Mouse (Mus musculus): Measurements from ENCODE around the gene Speer4c. TPM values are rescaled to one million over a fixed set of nuclear protein-coding genes. Genes with fewer than 3 reads are reported as not detected.
"Not testable (repeated sequence)": the region's sequence is repeated elsewhere in the genome, so short reads cannot be mapped to it uniquely, and the experiment has no call there.

Speer4c gene
- total RNA-seq (2017) = not detected in 2 replicates

GRCm38 (mm10) chr5:15714171-15714570, at the start of gene Speer4c:
Gene Speer4c (minus strand): TSS chr5:15714271.
- ATAC-seq (replicated peaks in 1 of 2; ENCODE audit: insufficient read depth in 1 of 2, low FRiP score in 2 of 2, low TSS enrichment in 1 of 2, low read depth in 1 of 2, poor library complexity in 2 of 2, severe bottlenecking in 2 of 2) = not testable (repeated sequence)

GRCm38 (mm10) chr5:15747478-15748255, 33.6 kb upstream of the Speer4c start:
- ATAC-seq (replicated peaks in 1 of 2; ENCODE audit: insufficient read depth in 1 of 2, low FRiP score in 2 of 2, low TSS enrichment in 1 of 2, low read depth in 1 of 2, poor library complexity in 2 of 2, severe bottlenecking in 2 of 2) = no peak

- no peak; a peak in 1 of 4 replicates for ATAC-seq (replicated peaks in 1 of 2; ENCODE audit: insufficient read depth in 1 of 2, low FRiP score in 2 of 2, low TSS enrichment in 1 of 2, low read depth in 1 of 2, poor library complexity in 2 of 2, severe bottlenecking in 2 of 2)
These were observed 20.2 kb upstream of the Speer4c start for GRCm38 (mm10) chr5:15734097-15734867.

GRCm38 (mm10) chr5:15702891-15703290, 11.2 kb downstream of the Speer4c start:
- ATAC-seq (replicated peaks in 1 of 2; ENCODE audit: insufficient read depth in 1 of 2, low FRiP score in 2 of 2, low TSS enrichment in 1 of 2, low read depth in 1 of 2, poor library complexity in 2 of 2, severe bottlenecking in 2 of 2) = not testable (repeated sequence)

GRCm38 (mm10) chr5:15697719-15698118, 16.4 kb downstream of the Speer4c start:
- not testable (repeated sequence) for ATAC-seq (replicated peaks in 1 of 2; ENCODE audit: insufficient read depth in 1 of 2, low FRiP score in 2 of 2, low TSS enrichment in 1 of 2, low read depth in 1 of 2, poor library complexity in 2 of 2, severe bottlenecking in 2 of 2)

GRCm38 (mm10) chr5:15691849-15692248, 22.2 kb downstream of the Speer4c start:
- ATAC-seq (replicated peaks in 1 of 2; ENCODE audit: insufficient read depth in 1 of 2, low FRiP score in 2 of 2, low TSS enrichment in 1 of 2, low read depth in 1 of 2, poor library complexity in 2 of 2, severe bottlenecking in 2 of 2) = not testable (repeated sequence)

- 0 out of 4 replicates have a peak, but pooled peaks of 1 of the 2 experiments have one; percentile 14 for ATAC-seq (replicated peaks in 1 of 2; ENCODE audit: insufficient read depth in 1 of 2, low FRiP score in 2 of 2, low TSS enrichment in 1 of 2, low read depth in 1 of 2, poor library complexity in 2 of 2, severe bottlenecking in 2 of 2)
These were observed 23.2 kb downstream of the Speer4c start for GRCm38 (mm10) chr5:15690822-15691221.

- ATAC-seq (replicated peaks in 1 of 2; ENCODE audit: insufficient read depth in 1 of 2, low FRiP score in 2 of 2, low TSS enrichment in 1 of 2, low read depth in 1 of 2, poor library complexity in 2 of 2, severe bottlenecking in 2 of 2) = not testable (repeated sequence)
These were observed 24.3 kb downstream of the Speer4c start for GRCm38 (mm10) chr5:15689659-15690213.

- not testable (repeated sequence) for ATAC-seq (replicated peaks in 1 of 2; ENCODE audit: insufficient read depth in 1 of 2, low FRiP score in 2 of 2, low TSS enrichment in 1 of 2, low read depth in 1 of 2, poor library complexity in 2 of 2, severe bottlenecking in 2 of 2)
These were observed 25.0 kb downstream of the Speer4c start for GRCm38 (mm10) chr5:15688874-15689658.

- ATAC-seq (replicated peaks in 1 of 2; ENCODE audit: insufficient read depth in 1 of 2, low FRiP score in 2 of 2, low TSS enrichment in 1 of 2, low read depth in 1 of 2, poor library complexity in 2 of 2, severe bottlenecking in 2 of 2) = not testable (repeated sequence)
These were observed 32.6 kb downstream of the Speer4c start for GRCm38 (mm10) chr5:15681301-15682035.

- ATAC-seq (replicated peaks in 1 of 2; ENCODE audit: insufficient read depth in 1 of 2, low FRiP score in 2 of 2, low TSS enrichment in 1 of 2, low read depth in 1 of 2, poor library complexity in 2 of 2, severe bottlenecking in 2 of 2) = not testable (repeated sequence)
These were observed 33.8 kb downstream of the Speer4c start for GRCm38 (mm10) chr5:15679980-15680949.

GRCm38 (mm10) chr5:15678907-15679306, 35.2 kb downstream of the Speer4c start:
- ATAC-seq (replicated peaks in 1 of 2; ENCODE audit: insufficient read depth in 1 of 2, low FRiP score in 2 of 2, low TSS enrichment in 1 of 2, low read depth in 1 of 2, poor library complexity in 2 of 2, severe bottlenecking in 2 of 2) = not testable (repeated sequence)

GRCm38 (mm10) chr5:15677750-15678149, 36.3 kb downstream of the Speer4c start:
- ATAC-seq (replicated peaks in 1 of 2; ENCODE audit: insufficient read depth in 1 of 2, low FRiP score in 2 of 2, low TSS enrichment in 1 of 2, low read depth in 1 of 2, poor library complexity in 2 of 2, severe bottlenecking in 2 of 2) = not testable (repeated sequence)

GRCm38 (mm10) chr5:15674429-15675244, 39.4 kb downstream of the Speer4c start:
- not testable (repeated sequence) for ATAC-seq (replicated peaks in 1 of 2; ENCODE audit: insufficient read depth in 1 of 2, low FRiP score in 2 of 2, low TSS enrichment in 1 of 2, low read depth in 1 of 2, poor library complexity in 2 of 2, severe bottlenecking in 2 of 2)

GRCm38 (mm10) chr5:15673989-15674388, 40.1 kb downstream of the Speer4c start:
- ATAC-seq (replicated peaks in 1 of 2; ENCODE audit: insufficient read depth in 1 of 2, low FRiP score in 2 of 2, low TSS enrichment in 1 of 2, low read depth in 1 of 2, poor library complexity in 2 of 2, severe bottlenecking in 2 of 2) = not testable (repeated sequence)
